Mouse (Mus musculus) gastrocnemius, postnatal 14 days (tissue): Measurements from ENCODE around the gene Bpgm. TPM values are rescaled to one million over a fixed set of nuclear protein-coding genes. Genes with fewer than 3 reads are reported as not detected.

Source experiments
- DNase-seq: peaks from one replicate; pipeline ENCODE4 v3.0.0; 2021; ENCODE audit warnings: mixed read lengths
- intact Hi-C: fragments of 180-260 bp; cut with DNase I; formaldehyde crosslinking; loops from one replicate; pipeline ENCODE4 v1.15.1; 2025; ENCODE audit warnings: low total_unique reads
- total RNA-seq, 2 experiments: library from RNA; stranded (reverse); gene quantifications; 2 replicates each; pipeline ENCODE4 v1.2.3; 2021

Bpgm gene
- total RNA-seq, 2 experiments from 2014 or later, result 42.7 to 53.8 TPM

DNA sequence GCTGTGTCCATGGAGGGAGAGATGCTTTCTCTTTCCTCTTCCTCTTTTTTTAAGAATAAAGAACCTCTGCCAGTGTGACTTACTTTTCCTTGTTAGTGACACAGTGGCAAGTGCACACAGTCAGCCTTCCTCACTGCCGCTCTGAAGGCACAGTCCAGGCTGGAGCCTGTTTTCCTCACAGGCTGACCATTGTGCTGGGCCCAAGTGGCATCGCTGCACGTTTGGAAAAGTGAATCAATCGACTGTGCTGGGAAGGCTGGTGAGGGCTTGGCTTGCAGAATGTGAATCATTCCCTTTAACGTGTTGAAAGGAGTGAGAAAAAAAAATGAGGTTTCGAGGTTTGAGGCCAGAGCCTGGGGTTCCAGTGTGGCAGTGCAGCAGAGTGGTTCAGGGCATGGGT lies 5.3 kb downstream of the Bpgm start:
- intact Hi-C loops, result no loop called here
- no peak for DNase-seq

DNA sequence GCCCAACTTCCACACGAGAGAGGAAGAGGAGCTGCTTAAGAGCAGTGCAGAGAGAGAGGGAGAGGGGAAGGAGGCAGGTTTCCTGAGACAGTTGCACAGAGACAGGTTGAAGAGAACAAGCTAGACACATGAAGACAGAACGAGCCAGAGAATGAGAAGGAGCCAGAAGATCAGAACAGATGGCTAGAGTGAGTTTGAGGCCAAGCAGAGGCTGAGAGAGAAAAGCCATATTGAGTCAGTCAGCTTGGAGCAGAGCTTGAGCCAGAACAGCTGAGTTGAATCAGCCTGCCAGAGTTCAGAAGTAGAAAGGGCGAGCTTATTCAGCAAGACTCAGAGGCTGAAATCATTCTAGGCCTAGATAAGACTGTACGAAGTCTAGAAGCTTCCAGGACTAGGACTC lies 6.8 kb downstream of the Bpgm start:
- DNase-seq, result no peak
- intact Hi-C loops, result no loop called here

DNA sequence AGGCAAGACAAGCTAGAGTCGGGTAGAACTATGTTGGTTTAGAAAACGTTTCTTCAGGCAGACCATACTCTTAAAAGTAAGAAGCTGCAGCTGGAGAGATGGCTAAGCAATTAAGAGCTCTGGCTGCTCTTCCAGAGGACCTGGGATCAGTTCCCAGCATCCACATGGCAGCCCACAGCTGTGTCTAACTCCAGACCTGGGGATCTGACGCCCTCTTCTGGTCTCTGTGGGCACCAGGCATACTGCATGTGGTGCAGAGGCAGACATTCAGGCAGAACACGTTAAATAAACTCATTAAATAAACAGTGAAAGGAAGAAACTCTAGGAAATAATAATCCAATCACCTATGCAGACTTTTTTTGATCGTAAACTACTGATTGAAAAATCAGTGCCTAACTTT lies 7.4 kb downstream of the Bpgm start:
- intact Hi-C loops, result no loop called here
- DNase-seq, result no peak

DNA sequence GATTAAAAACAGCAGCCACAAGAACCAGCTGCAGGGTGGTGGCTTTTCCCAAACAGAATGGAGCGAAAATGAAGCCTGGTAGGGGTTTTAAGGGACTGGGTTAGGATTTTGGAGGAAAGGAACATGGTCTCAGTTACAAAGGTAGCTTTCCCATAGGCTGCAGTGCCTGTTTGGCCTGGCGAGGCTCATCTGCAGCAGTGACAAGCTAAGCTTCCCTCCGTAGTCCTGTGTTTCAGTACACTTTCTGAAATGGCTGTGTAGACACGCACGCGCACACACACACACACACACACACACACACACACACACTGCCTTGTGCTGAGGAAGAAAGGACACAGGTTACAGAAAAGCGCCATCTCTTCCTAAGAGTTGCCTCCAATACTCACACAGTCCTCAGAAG lies 7.8 kb downstream of the Bpgm start:
- no peak for DNase-seq
- intact Hi-C loops, result no loop called here

DNA sequence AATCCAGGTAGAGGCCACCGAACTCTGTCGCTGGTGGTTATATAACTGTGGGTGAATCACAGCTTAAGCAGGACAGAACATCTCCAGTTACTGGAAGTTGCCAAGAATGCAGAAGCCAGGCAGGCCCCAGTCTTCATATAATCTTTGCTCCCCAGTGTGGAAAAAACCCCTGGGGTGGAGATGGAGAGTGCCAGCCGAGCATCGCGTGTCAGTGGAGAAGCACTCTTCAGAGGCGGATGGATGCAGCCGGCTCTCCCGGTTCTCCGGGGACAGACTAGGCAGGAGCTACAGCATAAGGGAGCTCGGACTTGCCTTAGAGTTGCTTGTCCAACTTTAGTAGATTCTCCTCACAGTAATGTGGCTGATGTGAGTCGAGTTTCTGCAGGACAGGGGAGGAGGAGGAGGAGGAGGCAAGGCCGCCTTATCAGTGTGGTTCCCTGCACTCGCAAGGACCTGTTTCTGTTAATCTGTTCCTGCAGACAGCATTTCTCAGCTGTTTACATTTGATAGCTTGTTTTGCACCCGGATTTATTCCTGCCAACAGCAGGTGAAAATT lies 10.1 kb downstream of the Bpgm start:
- intact Hi-C loops, result no loop called here
- peak; percentile 22 for DNase-seq

DNA sequence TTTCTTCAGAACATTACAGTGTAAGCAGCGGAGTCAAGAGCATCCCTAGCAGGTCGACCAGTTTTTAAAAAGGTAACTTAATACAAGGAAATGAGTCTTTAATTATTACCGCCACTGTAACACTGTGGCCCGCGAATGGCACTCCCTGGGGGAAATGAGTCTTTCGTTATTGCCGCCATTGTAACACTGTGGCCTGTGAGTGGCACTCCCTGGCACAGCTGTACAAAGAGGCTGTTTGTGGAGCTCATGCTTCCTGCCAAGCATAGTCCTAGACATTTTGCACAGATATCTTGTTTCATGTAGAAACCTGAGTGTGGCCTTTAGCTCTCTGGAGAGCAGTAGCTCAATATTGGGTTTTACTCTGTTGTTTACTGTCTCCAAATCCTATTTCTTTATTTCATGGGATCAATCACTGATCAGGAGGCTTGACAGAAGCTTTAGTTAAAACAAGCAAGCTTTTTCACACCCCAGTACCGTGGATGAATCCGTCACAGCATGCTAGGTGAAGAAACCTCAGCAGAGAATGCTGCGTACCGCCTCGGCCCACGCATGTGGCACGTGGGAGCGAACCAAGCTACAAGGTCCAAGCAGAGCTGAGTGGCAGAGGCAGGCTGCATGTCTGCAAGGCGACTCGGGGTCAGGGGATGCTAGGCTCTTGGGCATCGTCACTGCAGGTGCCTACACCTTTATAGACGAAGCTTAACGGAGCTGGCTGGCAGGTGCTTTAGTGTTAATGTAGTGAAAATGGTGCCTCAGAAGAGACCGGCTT lies 17.5 kb downstream of the Bpgm start:
- intact Hi-C loops, result no loop called here
- DNase-seq, result no peak

DNA sequence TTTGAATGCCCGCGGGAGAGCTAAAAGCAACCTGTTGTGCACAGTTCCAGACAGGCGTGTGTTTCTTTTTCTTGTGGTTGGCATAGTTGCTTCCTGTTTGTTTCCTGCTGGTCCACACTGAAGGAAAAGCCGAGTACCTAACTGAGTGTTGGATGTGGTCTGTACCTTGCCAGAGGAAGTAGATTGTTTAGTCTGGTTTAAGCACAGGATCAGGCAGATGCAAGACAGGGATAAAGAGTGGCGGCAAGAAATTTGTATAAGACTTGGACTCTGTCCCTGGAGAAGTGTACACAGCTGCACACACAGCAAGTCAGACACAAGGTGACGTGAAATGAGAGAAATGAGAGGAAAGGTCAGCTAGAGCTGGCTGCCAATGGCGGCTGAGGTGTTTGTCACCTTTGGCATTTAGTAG lies 19.1 kb downstream of the Bpgm start:
- intact Hi-C loops, result no loop called here
- DNase-seq, result no peak

DNA sequence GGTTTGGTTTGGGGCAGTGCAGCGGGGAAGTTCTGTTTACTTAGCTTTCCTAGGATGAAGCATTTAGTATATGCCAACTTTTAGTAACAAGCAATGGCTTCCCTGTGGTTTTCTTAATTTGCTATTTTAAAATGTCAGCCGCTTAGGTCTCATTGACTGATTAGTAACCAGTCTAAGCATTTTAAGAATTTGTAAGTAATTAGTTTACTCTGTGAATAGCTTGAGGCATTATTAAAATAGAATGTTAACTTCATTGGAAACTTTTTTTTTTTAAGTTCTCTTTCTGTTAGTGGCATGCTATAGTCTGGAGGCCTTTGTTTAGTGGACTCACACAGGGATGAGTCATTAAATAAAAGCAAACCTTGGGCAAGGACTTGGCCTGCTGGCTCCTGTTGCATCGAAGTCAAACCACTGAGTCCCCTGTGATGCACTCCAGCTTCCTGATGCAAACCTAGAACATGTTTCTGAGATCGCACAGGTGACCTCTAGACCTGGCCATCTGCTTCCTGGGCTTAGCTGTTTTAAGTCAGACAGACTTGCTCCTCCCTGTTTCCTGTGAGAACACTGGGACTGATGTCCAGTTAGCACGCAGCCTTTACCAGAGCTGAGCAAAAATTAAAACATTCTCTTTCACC lies 22.1 kb downstream of the Bpgm start:
- intact Hi-C loops, result no loop called here
- DNase-seq, result no peak

DNA sequence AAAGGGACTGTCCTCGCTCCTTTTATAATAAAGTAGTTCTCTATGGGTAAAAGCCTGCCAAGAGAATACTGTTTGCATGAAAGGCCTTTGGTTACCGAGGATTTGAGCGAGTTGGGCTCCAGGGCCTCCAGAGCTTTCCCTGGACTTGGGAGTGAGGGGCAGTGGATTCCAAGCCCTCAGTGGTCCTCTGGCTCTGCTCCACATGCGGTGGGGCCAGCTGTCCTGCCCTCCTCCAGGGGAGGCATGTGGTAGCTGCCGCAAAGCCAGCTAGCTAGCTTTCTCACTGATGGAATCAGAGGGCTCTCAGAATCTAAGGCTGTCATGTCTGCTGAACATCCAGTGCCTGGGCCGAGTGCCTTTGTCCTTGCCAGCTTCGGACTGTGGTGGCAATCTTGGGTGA lies 26.3 kb downstream of the Bpgm start:
- intact Hi-C loops, result no loop called here
- DNase-seq, result no peak

DNA sequence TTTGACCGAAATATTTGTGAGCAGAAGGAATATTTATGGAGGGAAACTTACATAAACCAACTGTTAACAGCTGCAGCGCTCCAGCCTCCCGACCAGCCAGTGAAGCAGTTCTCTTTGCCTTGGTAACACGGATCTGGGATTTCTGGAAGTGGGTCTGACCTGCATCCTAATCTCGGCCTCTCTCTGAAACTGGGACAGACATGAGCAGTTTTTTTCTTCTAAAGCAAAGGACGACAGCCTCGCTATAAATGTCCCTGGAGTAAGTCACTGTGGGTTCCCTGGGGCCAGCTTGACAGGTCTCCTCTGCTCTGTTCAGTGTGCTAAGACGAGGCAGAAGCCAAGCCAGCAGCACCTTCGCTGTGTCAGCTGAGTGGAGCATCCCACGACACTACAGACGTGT lies 29.9 kb downstream of the Bpgm start:
- no peak for DNase-seq
- intact Hi-C loops, result no loop called here

DNA sequence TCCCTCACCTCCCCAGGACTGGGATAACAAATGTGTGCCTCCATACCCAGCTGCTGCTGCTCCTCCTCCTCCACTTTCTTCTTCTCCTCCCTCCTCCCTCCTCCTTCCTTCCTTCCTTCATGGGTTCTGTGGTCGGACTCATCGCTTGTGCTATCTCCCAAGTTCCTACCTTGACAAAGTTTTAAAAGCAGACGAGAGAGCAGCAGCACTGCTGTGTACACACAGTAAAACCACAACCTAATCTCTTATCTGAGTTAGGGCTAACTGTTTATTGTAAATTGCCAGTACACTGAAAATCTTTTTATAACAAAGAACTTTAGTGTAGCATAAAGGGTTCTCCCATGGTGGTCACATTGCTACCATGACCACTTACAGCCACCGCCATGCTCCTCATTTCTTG lies 31.6 kb downstream of the Bpgm start:
- intact Hi-C loops, result no loop called here
- DNase-seq, result no peak

DNA sequence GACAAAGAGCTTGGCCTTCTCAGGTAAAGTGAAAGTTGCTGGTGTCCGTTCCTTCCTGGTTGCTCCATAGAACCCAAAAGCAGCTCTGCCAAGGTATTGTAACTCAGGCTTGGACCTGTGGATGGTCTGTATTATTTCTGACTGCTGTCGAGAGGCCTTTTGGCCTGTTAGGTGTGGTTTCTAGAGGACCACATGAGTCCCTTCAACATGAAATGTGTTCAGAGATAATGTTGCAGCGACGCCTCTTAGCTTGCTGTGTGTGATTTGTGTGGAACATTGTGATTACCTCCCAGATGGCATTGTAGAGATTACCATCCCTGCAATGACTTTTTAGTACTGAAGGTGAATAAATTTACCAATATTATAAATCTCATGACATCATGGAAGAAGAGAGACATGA lies 32.0 kb downstream of the Bpgm start:
- no peak for DNase-seq
- intact Hi-C loops, result no loop called here

DNA sequence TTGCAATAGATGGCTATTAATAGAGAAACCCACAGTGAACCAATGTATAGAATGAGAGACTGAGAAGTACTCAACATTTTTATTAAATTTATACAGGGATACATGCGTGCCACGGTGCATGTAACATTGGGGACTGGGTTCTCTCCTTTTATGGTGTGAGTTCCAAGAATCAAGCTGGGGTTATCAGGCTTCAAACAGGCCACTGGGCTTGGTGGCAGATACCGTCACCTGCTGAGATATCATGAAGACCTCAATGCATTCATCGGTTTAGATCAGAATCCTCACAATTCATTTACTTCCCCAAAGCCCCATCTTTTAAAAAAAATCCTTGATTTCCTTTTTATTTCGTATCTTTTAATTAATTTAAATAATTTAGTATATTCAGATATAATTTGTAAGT lies 34.3 kb downstream of the Bpgm start:
- DNase-seq, result no peak
- intact Hi-C loops, result loop anchor here (2.0 to 5.0 kb wide), 2 partner anchors 247 to 417 kb away; no protein-coding TSS in a partner anchor

DNA sequence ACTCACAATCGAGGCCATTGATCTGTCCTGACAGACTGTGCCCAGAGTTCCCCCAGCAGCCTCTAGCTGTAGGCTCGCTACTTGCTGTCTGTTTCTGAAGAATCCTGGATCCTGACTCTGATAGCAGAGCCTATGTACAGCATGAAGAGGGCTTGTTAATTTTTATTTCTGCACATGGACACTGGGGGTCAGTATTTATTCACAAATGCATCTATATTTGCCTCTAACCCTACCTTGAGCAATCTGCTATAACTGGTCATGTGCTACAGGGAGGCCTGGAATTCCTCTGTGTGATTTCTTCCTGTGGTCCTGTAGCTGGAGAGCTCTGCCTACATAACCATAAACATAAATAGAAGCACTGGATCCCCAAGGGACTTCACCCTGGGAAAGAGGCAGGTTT lies 35.4 kb downstream of the Bpgm start:
- intact Hi-C loops, result loop anchor here (2.0 to 5.0 kb wide), 2 partner anchors 245 to 416 kb away; no protein-coding TSS in a partner anchor
- DNase-seq, result no peak

DNA sequence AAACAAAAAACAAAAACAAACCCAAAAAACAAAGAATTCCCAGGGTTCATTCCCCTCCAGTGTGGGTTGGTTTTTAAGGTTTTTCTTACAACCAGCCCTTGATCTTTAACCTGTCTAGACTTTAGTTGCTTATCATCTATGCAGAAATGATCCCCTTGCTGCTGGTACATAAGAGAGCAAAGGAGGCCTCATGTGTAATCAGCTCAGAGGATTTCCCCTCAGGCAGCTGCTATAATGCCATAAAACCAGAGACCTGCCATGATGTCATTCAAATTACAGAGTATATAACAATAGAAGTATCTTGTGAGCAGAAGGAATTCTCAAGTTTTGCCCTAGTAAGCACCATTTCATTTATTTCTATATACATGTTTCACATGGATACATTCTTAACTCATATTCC lies 36.7 kb downstream of the Bpgm start:
- no peak for DNase-seq
- intact Hi-C loops, result loop anchor here (5.0 kb wide), 1 partner anchor 415 kb away; no protein-coding TSS in a partner anchor

DNA sequence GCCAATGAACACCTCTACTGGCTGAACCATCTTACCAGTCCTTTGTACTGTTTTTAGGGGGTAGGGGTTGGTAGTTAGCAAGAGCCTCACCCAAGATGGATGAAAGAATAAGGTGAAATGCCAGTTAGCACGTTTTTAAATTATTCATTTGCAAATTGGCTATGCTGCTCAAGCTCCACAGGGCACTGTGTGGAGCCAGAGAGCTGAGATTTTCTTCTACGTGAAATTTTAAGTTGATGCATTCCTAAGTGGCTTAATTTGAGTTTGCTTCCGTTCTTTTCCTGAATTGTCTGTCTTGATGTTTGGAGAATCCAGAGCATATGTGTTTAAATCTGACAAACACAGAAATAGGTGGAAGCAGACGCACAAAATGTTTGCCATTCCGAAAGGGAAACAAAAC lies 38.6 kb downstream of the Bpgm start:
- DNase-seq, result no peak
- intact Hi-C loops, result loop anchor here (5.0 kb wide), 1 partner anchor 413 kb away; no protein-coding TSS in a partner anchor

DNA sequence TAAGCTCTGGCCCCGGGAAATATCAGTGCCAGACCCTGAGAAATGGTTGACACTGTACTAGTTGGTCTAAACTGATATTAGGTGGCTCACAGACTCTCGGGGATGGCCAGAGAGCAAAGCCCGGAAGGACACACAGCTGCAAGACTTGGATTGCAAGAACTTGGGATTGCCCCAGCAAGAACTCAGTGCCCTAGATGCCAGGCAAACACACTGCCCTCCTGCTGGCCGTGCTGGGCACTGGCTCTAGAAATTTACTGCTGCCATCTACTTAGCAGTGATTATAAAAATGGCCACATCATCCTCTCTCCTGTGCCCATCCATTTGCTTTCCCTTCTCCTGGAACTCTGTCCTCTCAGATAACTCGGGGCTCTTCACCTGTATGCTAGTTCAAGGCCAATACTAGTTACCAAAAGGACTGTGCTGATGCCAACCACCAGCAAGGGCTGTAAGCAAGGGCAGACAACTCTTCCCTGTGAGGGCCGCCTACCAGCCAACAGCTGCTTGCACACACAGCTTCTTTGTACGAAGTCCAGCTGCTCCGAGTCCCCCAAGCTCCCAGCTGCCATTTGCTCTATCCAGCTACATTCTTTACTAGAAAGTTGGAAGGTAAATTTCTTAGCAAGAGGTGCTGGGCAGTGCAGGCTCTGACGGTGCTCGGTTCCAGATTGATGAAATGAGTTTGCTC lies 39.2 kb downstream of the Bpgm start:
- intact Hi-C loops, result no loop called here

DNA sequence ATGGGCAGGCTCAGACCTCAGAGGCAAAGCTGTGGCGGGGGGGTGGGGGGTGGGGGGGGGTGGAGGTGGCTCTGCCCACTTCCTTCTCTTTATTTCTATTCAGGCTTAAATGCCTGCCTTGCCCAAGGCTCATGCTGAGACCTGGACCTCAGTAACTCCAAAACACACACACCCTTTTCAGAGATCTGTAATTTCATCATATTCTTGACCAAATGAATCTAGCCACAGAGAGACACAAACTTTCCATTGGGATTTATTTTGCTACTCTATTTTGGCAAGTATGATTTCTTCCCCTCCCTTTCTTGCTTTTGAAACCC lies 39.7 kb downstream of the Bpgm start:
- intact Hi-C loops, result no loop called here
- no peak for DNase-seq

More for the DNA sequence above, 39.2 kb downstream of the Bpgm start:
- peak; percentile 28 for DNase-seq

DNA sequence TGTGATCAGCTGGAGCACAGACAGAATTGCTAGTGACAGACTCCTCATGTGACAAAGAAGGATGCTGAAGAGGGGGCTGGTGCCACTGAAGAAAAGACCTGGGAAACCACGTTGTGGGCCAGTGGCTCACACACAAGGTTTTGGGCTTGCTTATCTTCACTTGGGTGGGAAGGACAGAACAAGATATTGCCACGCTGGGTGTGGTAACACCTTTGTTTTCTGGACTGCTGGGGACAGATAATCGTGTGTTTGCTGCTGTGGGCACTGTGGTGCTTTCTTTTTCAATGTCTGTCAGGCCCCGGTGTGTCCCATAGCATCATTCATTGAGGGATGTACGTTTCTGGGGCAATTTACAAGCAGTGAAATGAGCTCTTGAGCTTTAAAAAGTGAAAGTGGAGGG lies 41.7 kb downstream of the Bpgm start:
- intact Hi-C loops, result no loop called here
- DNase-seq, result no peak

DNA sequence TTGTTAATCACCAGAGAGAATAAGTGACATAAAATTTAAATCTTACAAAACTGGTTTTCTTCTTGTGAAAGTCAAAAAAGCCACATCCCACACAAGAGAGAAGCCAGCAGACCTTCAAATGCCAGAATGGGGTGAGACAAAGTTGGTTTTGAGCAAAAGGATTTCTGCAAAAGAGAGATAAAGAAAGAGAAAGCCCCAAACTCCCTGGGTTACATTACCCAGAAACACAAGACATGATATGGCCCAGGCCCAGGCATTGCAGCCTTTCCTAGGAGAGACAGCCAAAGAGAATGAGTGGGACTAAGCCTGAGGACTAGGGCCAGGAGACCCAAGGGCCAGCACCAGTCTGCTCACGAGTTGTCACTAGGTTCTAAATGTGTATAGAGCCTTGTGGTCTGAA lies 43.1 kb downstream of the Bpgm start:
- intact Hi-C loops, result no loop called here
- DNase-seq, result no peak

DNA sequence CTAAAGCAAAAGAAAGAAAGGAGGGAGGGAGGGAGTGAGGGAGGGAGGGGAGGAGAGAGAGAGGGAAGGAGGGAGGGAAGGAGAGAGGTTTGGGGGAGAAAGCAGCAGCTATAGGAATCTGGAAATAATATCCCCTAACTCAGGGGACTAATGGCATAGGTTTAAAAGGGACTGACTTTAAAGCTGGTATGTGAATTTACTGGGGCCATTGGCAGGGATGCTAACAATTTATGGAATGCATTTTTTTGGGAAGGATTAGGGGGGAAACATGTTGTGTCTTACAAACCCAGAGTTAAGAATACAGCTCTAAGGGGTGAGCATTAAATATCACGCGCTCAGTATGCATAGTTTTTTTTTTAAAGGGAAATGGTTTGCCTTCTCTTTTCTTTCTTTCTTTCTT lies 44.5 kb downstream of the Bpgm start:
- DNase-seq, result no peak
- intact Hi-C loops, result no loop called here
